Mouse (Mus musculus): ENCODE measurements around the gene Polr3gl.

DNA sequence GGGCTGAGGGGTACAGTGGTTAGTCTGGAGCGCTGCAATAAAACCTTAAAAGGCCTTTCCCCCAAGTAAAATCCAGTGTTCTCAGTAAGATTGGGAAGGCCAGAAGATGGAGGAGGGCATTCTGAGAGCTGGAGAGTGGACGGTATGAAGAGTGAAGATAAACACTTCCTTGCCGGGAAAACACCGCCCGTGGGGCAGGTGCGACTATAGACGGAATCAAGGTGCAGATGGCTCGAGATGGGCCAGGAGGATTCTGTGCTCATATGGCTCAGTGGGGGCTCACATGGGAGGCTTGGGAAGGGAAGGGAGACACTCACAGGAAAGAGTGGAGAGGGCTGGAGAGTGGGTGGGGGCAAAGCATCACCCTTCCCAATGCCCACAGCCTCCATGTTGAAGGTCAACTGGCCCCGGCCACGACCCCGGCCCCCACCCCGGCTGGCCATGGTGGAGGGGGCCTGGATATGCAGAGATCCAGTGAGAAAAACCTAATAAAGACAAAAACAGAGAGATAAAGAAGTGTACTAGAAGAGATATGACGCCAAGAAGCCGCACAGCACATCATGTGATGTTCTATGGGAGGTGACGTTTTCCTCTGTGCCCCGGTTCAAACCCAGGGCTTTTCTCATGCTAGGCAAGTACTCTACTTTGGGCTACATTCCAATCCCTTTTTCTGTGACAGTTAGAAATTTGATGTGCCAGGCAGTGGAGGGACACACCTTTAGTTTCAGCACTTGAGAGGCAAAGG is 12.0 kb downstream of the Polr3gl start:
- no peak for TF ChIP-seq EP300 (IDR thresholded peaks at IDR 0.05; ENCODE audit: low read depth)
- no peak for TF ChIP-seq CTCF (IDR thresholded peaks at IDR 0.05; ENCODE audit: low read depth)
